Mouse (Mus musculus) forebrain, postnatal 0 days (tissue): ENCODE data around the gene Cyp26b1. TPM values are rescaled to one million over a fixed set of nuclear protein-coding genes. Genes with fewer than 3 reads are reported as not detected.

ENCODE experiments used
- ATAC-seq: fragments of 200-750 bp; cut with Nextera tagmentation; 2 replicates; pipeline ENCODE4 v1.8.0; 2017; ENCODE audit warnings: mild to moderate bottlenecking, moderate library complexity
- DNase-seq: peaks from one replicate; pipeline ENCODE4 v3.0.0-alpha.2; 2015
- H3K27ac ChIP-seq: fragments of 300-500 bp; sonication (generic); 2 replicates; pipeline ENCODE4 v1.5.1; 2014; ENCODE audit warnings: low read depth, mild to moderate bottlenecking, antibody characterized with exemption, low read length, moderate library complexity, mixed read lengths
- H3K27me3 ChIP-seq: fragments of 300-500 bp; sonication (generic); 2 replicates; pipeline ENCODE4 v1.6.1; 2014; ENCODE audit warnings: mild to moderate bottlenecking, low read length, mixed read lengths; ENCODE audit not compliant: insufficient read depth
- H3K36me3 ChIP-seq: fragments of 300-500 bp; sonication (generic); 2 replicates; pipeline ENCODE4 v1.6.1; 2014; ENCODE audit warnings: mild to moderate bottlenecking, moderate library complexity; ENCODE audit not compliant: insufficient read depth
- H3K4me1 ChIP-seq: fragments of 300-500 bp; sonication (generic); 2 replicates; pipeline ENCODE4 v1.6.1; 2014; ENCODE audit warnings: antibody characterized with exemption; ENCODE audit not compliant: insufficient read depth
- H3K4me2 ChIP-seq: fragments of 300-500 bp; sonication (generic); 2 replicates; pipeline ENCODE4 v1.6.1; 2014; ENCODE audit warnings: low read depth, mild to moderate bottlenecking, moderate library complexity
- H3K4me3 ChIP-seq: fragments of 300-500 bp; sonication (generic); 2 replicates; pipeline ENCODE4 v1.5.1; 2014; ENCODE audit warnings: low read depth, low read length, mixed read lengths
- H3K9ac ChIP-seq: fragments of 300-500 bp; sonication (generic); 2 replicates; pipeline ENCODE4 v1.6.1; 2014; ENCODE audit warnings: mild to moderate bottlenecking
- H3K9me3 ChIP-seq: fragments of 300-500 bp; sonication (generic); 2 replicates; pipeline ENCODE4 v1.6.1; 2016; ENCODE audit warnings: low read length
- CTCF ChIP-seq: sonication (generic); IDR thresholded peaks from 2 replicates; pipeline ENCODE4 v1.5.1; 2016; ENCODE audit warnings: antibody characterized with exemption, control low read depth, low read depth
- WGBS: fragments of 180-500 bp; shearing (Covaris S2); extraction: QIAGEN DNeasy Blood & Tissue Kit; methylation state at CpG from one replicate; pipeline ENCODE4 v1.1.7; 2014; 5-methylcytosine and 5-hydroxymethylcytosine counted together
- polyA plus RNA-seq: library from polyadenylated mRNA; unstranded; fragments of >200 nt; fragmentation: Nextera tagmentation; extraction: Ambion mirVana; gene quantifications from 2 replicates; pipeline ENCODE4 v1.2.1, GENCODE M21; 2015
- total RNA-seq: library from RNA; depleted of rRNA; stranded (reverse); fragments of >200 nt; gene quantifications from 2 replicates; pipeline ENCODE4 v1.2.3, GENCODE M21; 2014

Cyp26b1 gene
- total and polyA plus RNA-seq, 2 experiments from 2014 or later, result 6.5 to 10.6 TPM

- Histone ChIP-seq H3K4me3 (no peak overlapping the region), H3K4me1 (no peaks in the 10 kb centered on the region), H3K27ac (no peak overlapping the region), H3K9me3 (no peaks in the 10 kb centered on the region), H3K27me3 (no peaks in the 10 kb centered on the region), H3K4me2 (no peak overlapping the region), H3K9ac (no peak overlapping the region), H3K36me3 (no peaks in the 10 kb centered on the region)
- 68% methylated on average over 3 of the region's 3 CpGs for WGBS
- no peak for DNase-seq
- ATAC-seq, result no peak
- TF ChIP-seq CTCF, result no peak
These were observed 55.0 kb downstream of the Cyp26b1 start for GRCm38 (mm10) chr6:84538681-84539080.

DNA sequence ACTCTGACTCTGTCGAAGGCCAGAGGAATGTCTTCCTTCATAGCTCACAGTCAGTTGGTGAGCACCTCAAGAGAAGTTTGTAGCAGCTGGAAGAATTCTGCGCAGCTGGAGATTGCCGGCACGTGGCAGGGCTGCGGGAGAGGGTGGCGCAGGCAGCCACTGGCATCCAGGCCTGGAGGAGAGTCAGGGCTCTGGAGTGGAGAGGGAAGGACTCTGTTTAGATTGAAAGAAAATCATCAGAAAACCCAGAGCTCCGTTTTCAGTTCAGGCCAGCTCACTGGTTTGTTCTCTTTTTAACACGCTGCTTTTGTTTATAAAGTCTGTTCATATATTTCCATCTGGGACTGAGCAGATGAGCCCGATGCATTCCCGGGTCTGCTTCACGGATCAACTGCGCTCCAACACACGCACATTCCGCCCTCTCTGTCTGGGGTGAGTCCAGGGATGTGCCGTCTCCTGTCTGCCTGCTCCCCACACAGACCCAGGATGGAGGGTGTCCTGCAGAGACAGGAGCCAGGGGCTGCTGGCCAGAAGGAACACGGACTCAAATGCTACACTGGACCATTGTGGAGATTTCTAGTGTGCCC is 56.0 kb downstream of the Cyp26b1 start:
- no peak for TF ChIP-seq CTCF
- ATAC-seq, result no peak; the same call in 1 of the 2 replicates
- 71% methylated on average over 16 of the region's 16 CpGs for whole genome bisulfite sequencing
- H3K4me3 ChIP-seq, result no peak overlapping the region
- H3K27me3 ChIP-seq, result no peaks in the 10 kb centered on the region
- no peaks in the 10 kb centered on the region for H3K9me3 ChIP-seq
- DNase-seq, result peak; percentile 9
- H3K4me1 ChIP-seq, result no peaks in the 10 kb centered on the region
- H3K9ac ChIP-seq, result no peak overlapping the region
- no peak overlapping the region for H3K27ac ChIP-seq
- H3K36me3 ChIP-seq, result no peaks in the 10 kb centered on the region
- H3K4me2 ChIP-seq, result no peak overlapping the region

GRCm38 (mm10) chr6:84534944-84535343 is 58.8 kb downstream of the Cyp26b1 start:
- TF ChIP-seq CTCF, result no peak
- WGBS, result 77% methylated on average over 3 of the region's 3 CpGs
- Histone ChIP-seq H3K9ac (no peak overlapping the region), H3K27ac (no peak overlapping the region), H3K4me2 (no peak overlapping the region), H3K4me3 (no peak overlapping the region), H3K4me1 (no peaks in the 10 kb centered on the region), H3K27me3 (no peaks in the 10 kb centered on the region), H3K36me3 (no peaks in the 10 kb centered on the region), H3K9me3 (no peaks in the 10 kb centered on the region)
- DNase-seq (no peak), ATAC-seq (no peak)

DNA sequence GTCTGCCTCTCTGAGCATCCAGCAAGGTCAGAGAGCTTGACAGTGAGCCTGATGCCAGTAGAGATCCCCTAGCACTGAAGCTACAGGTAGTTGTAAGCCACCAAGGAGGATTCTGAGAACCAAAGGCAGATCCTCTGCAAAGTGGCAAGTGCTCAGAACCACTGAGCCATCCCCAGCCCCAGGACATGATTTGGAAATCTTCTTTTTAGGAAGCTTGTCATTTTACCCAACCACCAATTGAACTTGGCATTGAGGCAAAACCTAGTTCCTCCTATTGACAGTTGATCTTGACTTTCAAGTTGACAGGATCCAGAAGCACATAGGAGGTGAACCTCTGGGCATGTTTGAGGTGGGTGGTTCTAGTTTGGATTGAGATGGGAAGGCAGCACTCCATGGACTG is 63.8 kb downstream of the Cyp26b1 start:
- Histone ChIP-seq H3K36me3 (no peaks in the 10 kb centered on the region), H3K27ac (no peak overlapping the region), H3K4me1 (no peaks in the 10 kb centered on the region), H3K4me3 (no peak overlapping the region), H3K9me3 (no peaks in the 10 kb centered on the region), H3K27me3 (no peaks in the 10 kb centered on the region), H3K4me2 (no peak overlapping the region), H3K9ac (no peak overlapping the region)
- DNase-seq, result no peak
- no peak for TF ChIP-seq CTCF
- ATAC-seq, result no peak

- no peak overlapping the region for H3K4me2 ChIP-seq
- H3K36me3 ChIP-seq, result no peaks in the 10 kb centered on the region
- DNase-seq (no peak), ATAC-seq (no peak)
- no peak overlapping the region for H3K9ac ChIP-seq
- H3K27me3 ChIP-seq, result no peaks in the 10 kb centered on the region
- TF ChIP-seq CTCF, result no peak
- 84% methylated on average over 7 of the region's 7 CpGs for WGBS
- H3K9me3 ChIP-seq, result no peaks in the 10 kb centered on the region
- no peaks in the 10 kb centered on the region for H3K4me1 ChIP-seq
- no peak overlapping the region for H3K4me3 ChIP-seq
- no peak overlapping the region for H3K27ac ChIP-seq
These were observed 68.7 kb downstream of the Cyp26b1 start for GRCm38 (mm10) chr6:84524901-84525601.
